In genomic region chr2:90875239-90875638, GRCm38 (mm10) we compare ENCODE assay signal across 19 mouse cellular contexts. TPM values are rescaled to one million over a fixed set of nuclear protein-coding genes. Genes with fewer than 3 reads are reported as not detected.
"Had no signal": no experiment of that assay in that cellular context is flagged by ENCODE, and none has a peak within 500 bp of the region (broad histone marks: within the 10 kb centered on the region; RNA-seq: fewer than 3 reads in every experiment).

No protein-coding gene starts in this region.

- DNase-seq: liver, postnatal 0 days; lung, adult 2 months; lung, postnatal 14 days; lung, postnatal 36 days; right cerebral cortex, postnatal 14 days; thymus, adult 2 months; thymus, postnatal 25 days; thymus, postnatal 4 days had no signal

- H3K27me3 ChIP-seq: lung, embryonic 15.5 days; midbrain, embryonic 13.5 days; midbrain, embryonic 15.5 days; neural tube, embryonic 12.5 days; stomach, embryonic 15.5 days had no signal

- H3K9me3 ChIP-seq: lung, embryonic 15.5 days; midbrain, embryonic 13.5 days; midbrain, embryonic 15.5 days; neural tube, embryonic 12.5 days; stomach, embryonic 15.5 days had no signal

- H3K36me3 ChIP-seq: lung, embryonic 15.5 days; midbrain, embryonic 15.5 days; neural tube, embryonic 12.5 days; stomach, embryonic 15.5 days had no signal

- ATAC-seq: liver, postnatal 0 days; lung, postnatal 0 days; midbrain, embryonic 13.5 days; midbrain, embryonic 15.5 days had no signal

- H3K27ac ChIP-seq: lung, embryonic 15.5 days; macrophage; midbrain, embryonic 13.5 days; midbrain, embryonic 15.5 days; neural tube, embryonic 12.5 days; stomach, embryonic 15.5 days; stomach, postnatal 0 days had no signal

- H3K4me1 ChIP-seq: neural tube, embryonic 12.5 days; stomach, embryonic 15.5 days had no signal

- H3K4me3 ChIP-seq: lung, embryonic 15.5 days; midbrain, embryonic 13.5 days; midbrain, embryonic 15.5 days; neural tube, embryonic 12.5 days; stomach, embryonic 15.5 days had no signal

RNA-seq across cellular contexts. Expression of gene C1qtnf4, which starts 10.4 kb away (rescaled TPM):
- total RNA-seq: megakaryocyte progenitor cell, adult 5-6 weeks; monocyte, adult 5-6 weeks; neutrophil, adult 5-6 weeks had no signal
- polyA plus RNA-seq: macrophage had no signal
